Mouse (Mus musculus) heart, embryonic 11.5 days (tissue): ENCODE results near the gene Klk13. TPM values are rescaled to one million over a fixed set of nuclear protein-coding genes. Genes with fewer than 3 reads are reported as not detected.
A peak's percentile ranks its signal among the peaks of the same experiment; 100 is the strongest.
"Not testable (repeated sequence)": the region's sequence is repeated elsewhere in the genome, so short reads cannot be mapped to it uniquely, and the experiment has no call there.

Source experiments
- ATAC-seq: fragments of 200-750 bp; cut with Nextera tagmentation; replicated peaks from 2 replicates; pipeline ENCODE4 v1.8.0; 2017; ENCODE audit warnings: moderate library complexity; ENCODE audit not compliant: insufficient number of reproducible peaks, low FRiP score, low TSS enrichment
- H3K27ac ChIP-seq: fragments of 300-500 bp; sonication (generic); 2 replicates; pipeline ENCODE4 v1.5.1; 2014; ENCODE audit warnings: mild to moderate bottlenecking, low read depth, low read length
- H3K27me3 ChIP-seq: fragments of 300-500 bp; sonication (generic); 2 replicates; pipeline ENCODE4 v1.6.1; 2014; ENCODE audit warnings: mild to moderate bottlenecking, low read length, mixed read lengths; ENCODE audit not compliant: control insufficient read depth, insufficient read depth
- H3K36me3 ChIP-seq: fragments of 300-500 bp; sonication (generic); 2 replicates; pipeline ENCODE4 v1.6.1; 2014; ENCODE audit warnings: mild to moderate bottlenecking, low read length, moderate library complexity, mixed read lengths; ENCODE audit not compliant: control insufficient read depth, insufficient read depth
- H3K4me1 ChIP-seq: fragments of 300-500 bp; sonication (generic); 2 replicates; pipeline ENCODE4 v1.6.1; 2014; ENCODE audit warnings: low read length; ENCODE audit not compliant: control insufficient read depth, insufficient read depth
- H3K4me2 ChIP-seq: fragments of 300-500 bp; sonication (generic); 2 replicates; pipeline ENCODE4 v1.6.1; 2014; ENCODE audit warnings: mild to moderate bottlenecking, moderate library complexity
- H3K4me3 ChIP-seq: fragments of 300-500 bp; sonication (generic); 2 replicates; pipeline ENCODE4 v1.5.1; 2014; ENCODE audit warnings: low read depth, low read length
- H3K9ac ChIP-seq: fragments of 300-500 bp; sonication (generic); 2 replicates; pipeline ENCODE4 v1.6.1; 2014; ENCODE audit warnings: mild to moderate bottlenecking, low read depth, low read length, moderate library complexity
- H3K9me3 ChIP-seq: fragments of 300-500 bp; sonication (generic); replicated peaks from 2 replicates; pipeline ENCODE4 v1.6.1; 2016; ENCODE audit warnings: low read length; ENCODE audit not compliant: control insufficient read depth
- WGBS: fragments of 180-500 bp; shearing (Covaris S2); extraction: QIAGEN DNeasy Blood & Tissue Kit; methylation state at CpG from one replicate; pipeline ENCODE4 v1.1.7; 2014; ENCODE audit not compliant: insufficient replicate concordance; 5-methylcytosine and 5-hydroxymethylcytosine counted together
- polyA plus RNA-seq: library from polyadenylated mRNA; unstranded; fragments of >200 nt; fragmentation: Nextera tagmentation; extraction: Ambion mirVana; gene quantifications from 2 replicates; pipeline ENCODE4 v1.2.1, GENCODE M21; 2014

Klk13 gene
- polyA plus RNA-seq, 1 experiment from 2014 or later, result 0.70 TPM

GRCm38 (mm10) chr7:43678517-43678916 is 33.9 kb upstream of the Klk13 start:
- no peak for ATAC-seq
- Histone ChIP-seq H3K9me3 (no peaks in the 10 kb centered on the region; the same call in 1 of the 2 replicates), H3K27me3 (no peaks in the 10 kb centered on the region)

GRCm38 (mm10) chr7:43680960-43681359 is 31.4 kb upstream of the Klk13 start:
- H3K27ac ChIP-seq, result no peak overlapping the region
- peaks cover 20% of the 10 kb centered on the region for H3K36me3 ChIP-seq
- no peak for ATAC-seq
- no peaks in the 10 kb centered on the region for H3K27me3 ChIP-seq
- H3K9ac ChIP-seq, result no peak overlapping the region
- 24% methylated on average over 5 of the region's 5 CpGs for WGBS
- no peak overlapping the region for H3K4me2 ChIP-seq
- no peaks in the 10 kb centered on the region for H3K4me1 ChIP-seq
- no peak overlapping the region for H3K4me3 ChIP-seq
- H3K9me3 ChIP-seq, result no peaks in the 10 kb centered on the region; the same call in 1 of the 2 replicates

More at GRCm38 (mm10) chr7:43678517-43678916, 33.9 kb upstream of the Klk13 start:
- Histone ChIP-seq H3K9ac (no peak overlapping the region), H3K4me2 (no peak overlapping the region), H3K36me3 (peaks cover 27% of the 10 kb centered on the region), H3K4me1 (no peaks in the 10 kb centered on the region), H3K27ac (no peak overlapping the region), H3K4me3 (no peak overlapping the region)

- ATAC-seq, H3K36me3 ChIP-seq: not testable (repeated sequence)
Observed at GRCm38 (mm10) chr7:43682511-43682910, 29.9 kb upstream of the Klk13 start.

GRCm38 (mm10) chr7:43685088-43685487 is 27.3 kb upstream of the Klk13 start:
- Histone ChIP-seq H3K27ac (no peak overlapping the region), H3K36me3 (no peaks in the 10 kb centered on the region), H3K27me3 (no peaks in the 10 kb centered on the region), H3K4me2 (no peak overlapping the region), H3K9ac (no peak overlapping the region), H3K9me3 (no peaks in the 10 kb centered on the region), H3K4me1 (no peaks in the 10 kb centered on the region), H3K4me3 (no peak overlapping the region)
- ATAC-seq, result no peak
- WGBS, result 39% methylated on average over 7 of the region's 7 CpGs

More at GRCm38 (mm10) chr7:43682511-43682910, 29.9 kb upstream of the Klk13 start:
- H3K27ac ChIP-seq, H3K27me3 ChIP-seq, H3K9me3 ChIP-seq, H3K4me3 ChIP-seq, H3K9ac ChIP-seq, H3K4me2 ChIP-seq, H3K4me1 ChIP-seq: not testable (repeated sequence)
- WGBS, result 14% methylated on average over 1 of the region's 1 CpGs

GRCm38 (mm10) chr7:43690118-43690517 is 22.2 kb upstream of the Klk13 start, which contains the start of gene Klk14:
TSS of gene Klk14 (plus strand) at chr7:43690418.
- Histone ChIP-seq H3K27ac (no peak within 1 kb of the TSS), H3K9me3 (no peaks in the 10 kb centered on the region), H3K9ac (no peak within 1 kb of the TSS), H3K36me3 (no peaks in the 10 kb centered on the region), H3K4me1 (no peaks in the 10 kb centered on the region), H3K4me3 (no peak within 1 kb of the TSS), H3K4me2 (no peak within 1 kb of the TSS), H3K27me3 (no peaks in the 10 kb centered on the region)
- ATAC-seq, result no peak

GRCm38 (mm10) chr7:43710031-43710430 is 2.3 kb upstream of the Klk13 start:
- Histone ChIP-seq H3K36me3 (no peaks in the 10 kb centered on the region), H3K4me1 (no peaks in the 10 kb centered on the region), H3K9me3 (no peaks in the 10 kb centered on the region), H3K4me2 (no peak overlapping the region), H3K27me3 (peaks cover 6% of the 10 kb centered on the region; the same call in 1 of the 2 replicates), H3K9ac (no peak overlapping the region), H3K4me3 (no peak overlapping the region), H3K27ac (no peak overlapping the region)
- WGBS, result 92% methylated on average over 3 of the region's 3 CpGs
- ATAC-seq, result no peak

GRCm38 (mm10) chr7:43712917-43713316 is 550 bp downstream of the Klk13 start:
- Histone ChIP-seq H3K9ac (no peak overlapping the region), H3K4me3 (no peak overlapping the region), H3K36me3 (no peaks in the 10 kb centered on the region), H3K9me3 (no peaks in the 10 kb centered on the region), H3K27ac (no peak overlapping the region), H3K4me1 (no peaks in the 10 kb centered on the region), H3K4me2 (peak overlapping the region; percentile 47), H3K27me3 (peaks cover 6% of the 10 kb centered on the region; the same call in 1 of the 2 replicates)
- ATAC-seq, result 0 out of 2 replicates have a peak, but pooled peaks have one; percentile 25
- WGBS, result 7% methylated on average over 9 of the region's 9 CpGs

GRCm38 (mm10) chr7:43713741-43714351 is 1.5 kb downstream of the Klk13 start:
- Histone ChIP-seq H3K9me3 (no peaks in the 10 kb centered on the region), H3K27me3 (peaks cover 6% of the 10 kb centered on the region; the same call in 1 of the 2 replicates), H3K4me1 (no peaks in the 10 kb centered on the region), H3K4me2 (peak overlapping the region; percentile 47), H3K27ac (no peak overlapping the region), H3K9ac (no peak overlapping the region), H3K4me3 (no peak overlapping the region), H3K36me3 (no peaks in the 10 kb centered on the region)
- WGBS, result 7% methylated on average over 19 of the region's 19 CpGs
- ATAC-seq, result no peak; the same call in 1 of the 2 replicates

- Histone ChIP-seq H3K4me1 (no peaks in the 10 kb centered on the region), H3K27me3 (no peaks in the 10 kb centered on the region), H3K9ac (no peak overlapping the region), H3K36me3 (no peaks in the 10 kb centered on the region), H3K4me3 (no peak overlapping the region), H3K9me3 (no peaks in the 10 kb centered on the region), H3K4me2 (no peak overlapping the region), H3K27ac (no peak overlapping the region)
- no peak for ATAC-seq
- WGBS, result 56% methylated on average over 1 of the region's 1 CpGs
Observed at GRCm38 (mm10) chr7:43747788-43748187, 35.4 kb downstream of the Klk13 start.
